9 mouse cellular contexts compared by ENCODE assay signal in the genomic region with DNA sequence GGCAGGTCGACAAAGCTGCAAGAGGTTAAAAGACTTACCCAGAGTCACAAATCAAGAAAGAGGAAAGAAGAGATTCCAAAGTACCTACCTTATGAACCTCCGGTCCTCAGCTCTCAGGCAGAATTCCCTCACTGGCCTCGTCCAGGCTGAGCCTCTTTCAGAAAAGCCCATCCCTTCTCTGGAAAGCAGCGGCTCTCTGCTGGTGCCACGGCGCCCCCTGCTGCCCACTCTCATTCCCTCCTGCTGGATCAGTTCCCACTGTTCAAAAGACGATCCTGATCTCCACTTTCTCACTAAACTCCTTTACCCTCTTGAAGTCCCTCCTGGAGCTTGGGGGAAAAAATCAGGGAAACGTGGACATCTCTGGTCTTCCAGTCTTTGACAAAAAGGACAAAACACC. TPM values are rescaled to one million over a fixed set of nuclear protein-coding genes. Genes with fewer than 3 reads are reported as not detected.
A peak's percentile ranks its signal among the peaks of the same experiment; 100 is the strongest.
DNase-seq lines count a peak whose midpoint lies in the region; ATAC-seq and TF ChIP-seq lines count a peak whose summit lies in the region.
"Had no signal": no experiment of that assay in that cellular context is flagged by ENCODE, and none has a peak within 500 bp of the region (broad histone marks: within the 10 kb centered on the region; RNA-seq: fewer than 3 reads in every experiment).

No protein-coding gene starts in this region.

- no peak overlapping the region for H3K4me3 ChIP-seq in heart, embryonic 11.5 days (ENCODE audit: low read depth, low read length)
- no peak overlapping the region for H3K4me3 ChIP-seq in intestine, postnatal 0 days (ENCODE audit: low read depth, low read length)
- no peak overlapping the region for H3K4me3 ChIP-seq in stomach, postnatal 0 days (ENCODE audit: low read depth, low read length)
- H3K4me3 ChIP-seq: megakaryocyte, embryonic 14.5 days had no signal

- TF ChIP-seq CTCF in intestine, postnatal 0 days (IDR thresholded peaks at IDR 0.05; ENCODE audit: low read depth), result peak; percentile 91
- peak; percentile 95 for TF ChIP-seq CTCF in stomach, postnatal 0 days (IDR thresholded peaks at IDR 0.05; ENCODE audit: low read depth)

- H3K27me3 ChIP-seq in heart, embryonic 11.5 days (ENCODE audit: control insufficient read depth, insufficient read depth, low read length), result peaks cover 25% of the 10 kb centered on the region
- no peaks in the 10 kb centered on the region for H3K27me3 ChIP-seq in intestine, postnatal 0 days (replicated peaks; ENCODE audit: control insufficient read depth, insufficient read depth, low read length)
- H3K27me3 ChIP-seq in stomach, postnatal 0 days (ENCODE audit: control insufficient read depth, insufficient read depth, low read length), result no peaks in the 10 kb centered on the region

- no peaks in the 10 kb centered on the region; the same call in 1 of the 2 replicates for H3K4me1 ChIP-seq in heart, embryonic 11.5 days (ENCODE audit: control insufficient read depth, insufficient read depth, low read length)
- H3K4me1 ChIP-seq in intestine, postnatal 0 days (replicated peaks; ENCODE audit: control insufficient read depth, insufficient read depth, low read length), result no peaks in the 10 kb centered on the region
- no peaks in the 10 kb centered on the region for H3K4me1 ChIP-seq in stomach, postnatal 0 days (replicated peaks; ENCODE audit: control insufficient read depth, insufficient read depth)

- no peak overlapping the region for H3K4me2 ChIP-seq in heart, embryonic 11.5 days
- no peak overlapping the region for H3K4me2 ChIP-seq in intestine, postnatal 0 days (replicated peaks; ENCODE audit: low read depth)
- H3K4me2 ChIP-seq in stomach, postnatal 0 days (replicated peaks; ENCODE audit: low read depth), result no peak overlapping the region

- intact Hi-C loops in left cerebral cortex, postnatal 4 days (cut with DNase I), result loop anchor here (5.0 kb wide), 1 partner anchor 1006 kb away; no protein-coding TSS in a partner anchor

- H3K36me3 ChIP-seq in heart, embryonic 11.5 days (ENCODE audit: control insufficient read depth, insufficient read depth, low read length), result no peaks in the 10 kb centered on the region
- no peaks in the 10 kb centered on the region for H3K36me3 ChIP-seq in intestine, postnatal 0 days (ENCODE audit: control insufficient read depth, insufficient read depth)
- H3K36me3 ChIP-seq in stomach, postnatal 0 days (ENCODE audit: control insufficient read depth, insufficient read depth, low read length), result no peaks in the 10 kb centered on the region

- no peak overlapping the region for H3K9ac ChIP-seq in heart, embryonic 11.5 days (ENCODE audit: low read depth, low read length)
- H3K9ac ChIP-seq in intestine, postnatal 0 days (ENCODE audit: low read depth, low read length), result no peak overlapping the region
- no peak overlapping the region for H3K9ac ChIP-seq in stomach, postnatal 0 days (ENCODE audit: low read length)

- 5% methylated on average over 8 of the region's 8 CpGs for WGBS in heart, embryonic 11.5 days (ENCODE audit: insufficient replicate concordance)
- 2% methylated on average over 7 of the region's 8 CpGs for WGBS in intestine, postnatal 0 days
- under 1% methylated on average over 7 of the region's 8 CpGs for WGBS in stomach, postnatal 0 days

- no peak overlapping the region for H3K27ac ChIP-seq in heart, embryonic 11.5 days (ENCODE audit: low read depth, low read length)
- no peak overlapping the region for H3K27ac ChIP-seq in intestine, postnatal 0 days (ENCODE audit: low read depth, low read length)
- no peak overlapping the region for H3K27ac ChIP-seq in stomach, postnatal 0 days (replicated peaks)

- no peak for TF ChIP-seq EP300 in stomach, postnatal 0 days (optimal IDR thresholded peaks at IDR 0.05)

- peak; percentile 94 for DNase-seq in heart, adult 11 months
- peak; percentile 73 for DNase-seq in cerebellum, adult 9-10 months
- peak; percentile 64 to 87 for DNase-seq in frontal cortex, postnatal 10 days (ENCODE audit: low spot score in 2 of 2)
- peak; percentile 90 for DNase-seq in left cerebral cortex, postnatal 4 days
- DNase-seq in natural killer cell, adult 2 months (ENCODE audit: low spot score in 2 of 2), result peak; percentile 39 to 59
- peak; percentile 87 for DNase-seq in stomach, postnatal 0 days (ENCODE audit: low spot score)

- H3K9me3 ChIP-seq in heart, embryonic 11.5 days (replicated peaks; ENCODE audit: control insufficient read depth, low read length), result no peaks in the 10 kb centered on the region
- no peaks in the 10 kb centered on the region for H3K9me3 ChIP-seq in intestine, postnatal 0 days (ENCODE audit: control insufficient read depth)
- no peaks in the 10 kb centered on the region for H3K9me3 ChIP-seq in stomach, postnatal 0 days (ENCODE audit: control insufficient read depth, low read length)
- H3K9me3 ChIP-seq: megakaryocyte, embryonic 14.5 days had no signal

- no peak for ATAC-seq in heart, embryonic 11.5 days (replicated peaks; ENCODE audit: insufficient number of reproducible peaks, low FRiP score, low TSS enrichment)
- ATAC-seq in intestine, postnatal 0 days, result no peak; the same call in 1 of the 2 replicates
- no peak; the same call in 1 of the 2 replicates for ATAC-seq in stomach, postnatal 0 days (ENCODE audit: low FRiP score, low TSS enrichment)

RNA-seq across cellular contexts. Expression of gene Rplp1, which starts 15.9 kb away (rescaled TPM):
- polyA plus RNA-seq in heart, embryonic 11.5 days (2014; fragmentation: Nextera tagmentation; extraction: Ambion mirVana), result 963 and 1,096 TPM in 2 replicates
- 1,118 and 1,197 TPM in 2 replicates for polyA plus RNA-seq in intestine, postnatal 0 days (2015; fragmentation: Nextera tagmentation; extraction: Ambion mirVana)
- total RNA-seq in left cerebral cortex, postnatal 4 days (2021), result 1,000 to 10,000 TPM; 2,004 to 2,011 TPM
- polyA plus RNA-seq in stomach, postnatal 0 days (2015; fragmentation: Nextera tagmentation; extraction: Ambion mirVana), result 1,416 and 1,491 TPM in 2 replicates

RNA-seq across cellular contexts. Expression of gene Kif23, which starts 48.2 kb away (rescaled TPM):
- polyA plus RNA-seq in heart, embryonic 11.5 days (2014; fragmentation: Nextera tagmentation; extraction: Ambion mirVana), result 92.5 and 103 TPM in 2 replicates
- polyA plus RNA-seq in intestine, postnatal 0 days (2015; fragmentation: Nextera tagmentation; extraction: Ambion mirVana), result 14.8 and 16.2 TPM in 2 replicates
- 10 to 100 TPM; 11.2 to 13.1 TPM for total RNA-seq in left cerebral cortex, postnatal 4 days (2021)
- polyA plus RNA-seq in stomach, postnatal 0 days (2015; fragmentation: Nextera tagmentation; extraction: Ambion mirVana), result 19.9 and 25.1 TPM in 2 replicates
